Mouse (Mus musculus) heart, adult 8-10 months (tissue): ENCODE measurements around the gene Kif15. TPM values are rescaled to one million over a fixed set of nuclear protein-coding genes. Genes with fewer than 3 reads are reported as not detected.

Source experiments
- DNase-seq: peaks from one replicate; pipeline ENCODE4 v3.0.0; 2022; ENCODE audit warnings: low spot score
- total RNA-seq, 4 experiments: library from RNA; stranded (reverse); gene quantifications; 2 replicates each; pipeline ENCODE4 v1.2.4; 2022

The Kif15 gene
- under 1 TPM in 3 of 4 experiments, not detected in 1; 0.09 to 0.40 (median 0.24) TPM for total RNA-seq

DNA sequence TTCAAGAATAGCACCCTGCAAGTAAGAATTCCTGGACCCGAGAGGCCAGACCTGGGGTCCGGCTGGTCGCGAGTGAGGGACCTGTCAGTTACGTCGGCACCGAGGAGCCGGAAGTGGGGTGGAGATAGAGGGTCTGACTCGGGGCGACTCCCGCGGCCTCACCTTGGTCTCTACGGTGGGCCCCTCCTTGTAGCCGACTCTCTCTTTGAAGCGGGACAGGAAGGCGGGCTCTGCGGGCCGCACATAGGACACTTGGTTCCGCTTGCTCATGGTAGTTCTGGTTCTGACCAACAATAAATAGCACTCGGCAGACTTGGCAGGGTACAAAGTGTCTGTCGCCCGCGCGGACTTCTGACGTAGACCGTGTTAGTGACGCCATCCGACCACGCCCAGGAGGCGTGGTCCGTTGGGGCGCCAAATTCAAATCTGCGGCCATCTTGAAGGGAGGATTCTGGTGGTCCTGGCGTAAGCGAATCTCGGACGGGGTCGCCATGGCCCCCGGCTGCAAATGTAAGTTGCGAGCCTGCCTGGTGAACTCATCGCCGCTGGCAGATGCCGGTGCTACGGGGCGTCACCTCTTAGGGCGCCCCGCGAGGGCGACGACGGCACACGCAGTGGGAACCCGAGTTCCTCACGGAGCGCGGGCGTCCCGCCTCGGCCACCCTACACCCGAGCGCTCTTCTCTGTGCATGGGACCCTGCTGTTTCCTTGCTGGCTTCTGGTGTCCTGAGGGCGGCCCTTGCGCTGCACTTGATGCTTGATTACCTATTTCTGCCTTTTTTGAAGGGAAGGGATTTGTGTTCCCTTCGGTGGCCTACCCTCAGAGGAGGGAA is at the start of gene Kif15, which contains the start of gene 1110059G10Rik:
Gene Kif15, plus strand, starts transcription at position 404 of the 833 bp plus-strand sequence.
Gene 1110059G10Rik, minus strand, starts transcription at position 358 of the 833 bp plus-strand sequence.
- DNase-seq = peak; percentile 90

DNA sequence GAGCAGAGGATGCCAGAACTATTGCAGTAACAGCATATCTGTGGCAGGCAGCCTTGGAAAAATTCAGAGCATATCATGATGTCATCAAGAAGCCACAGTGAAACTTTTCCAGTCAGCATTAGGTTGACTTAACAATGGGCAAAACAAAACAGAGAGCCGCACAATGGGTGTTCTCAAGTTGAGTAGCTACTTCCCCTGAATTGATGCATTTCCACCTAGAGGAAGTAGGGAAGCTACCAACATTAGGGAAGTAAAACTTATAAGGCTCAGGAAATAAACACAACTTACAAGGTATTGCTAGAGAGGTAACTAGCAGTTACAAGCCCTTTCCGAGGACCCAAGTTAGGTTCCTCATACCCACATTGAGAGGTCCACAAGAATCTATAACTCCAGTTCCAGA is 49.8 kb upstream of the Kif15 start:
- no peak for DNase-seq

DNA sequence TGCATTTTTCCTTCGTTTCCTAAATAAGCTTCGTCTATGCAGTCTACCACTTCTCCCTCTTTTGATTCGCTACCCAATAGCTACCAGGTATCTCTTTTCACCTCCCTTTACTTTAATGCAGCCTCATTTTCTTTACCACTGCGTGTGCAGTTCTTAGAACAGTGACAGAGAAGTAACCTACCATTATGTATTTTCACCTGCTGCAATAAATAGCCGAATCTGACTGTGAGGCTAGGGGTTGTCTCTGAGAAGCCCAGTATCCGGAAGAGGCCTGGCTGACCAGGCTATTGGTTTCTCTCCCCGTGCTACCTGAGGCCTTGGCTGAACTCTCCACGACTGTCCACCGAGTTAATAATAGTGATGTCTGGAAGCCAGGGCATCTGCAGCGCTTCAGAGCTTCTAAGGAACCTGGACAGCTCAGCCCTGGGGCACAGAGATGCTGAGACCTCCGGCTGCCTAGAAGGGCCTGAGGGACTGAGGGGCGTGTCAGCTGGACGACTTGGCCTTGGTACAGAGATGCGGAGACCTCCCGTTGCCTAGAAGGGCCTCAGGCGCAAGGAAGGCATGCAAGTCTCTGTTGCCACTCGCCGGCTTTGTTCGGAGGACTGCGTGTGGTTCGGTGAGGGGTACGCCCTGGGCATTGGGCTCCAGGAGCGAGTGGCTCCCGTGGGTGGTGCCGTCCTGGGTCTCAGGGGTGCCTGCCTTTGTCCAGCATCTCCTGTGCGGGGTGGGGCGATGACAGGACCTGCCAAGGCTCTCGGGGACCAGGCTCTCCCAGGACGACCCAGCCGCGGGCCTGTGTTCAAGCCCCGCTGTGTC is 47.9 kb upstream of the Kif15 start:
- peak; percentile 7 for DNase-seq

DNA sequence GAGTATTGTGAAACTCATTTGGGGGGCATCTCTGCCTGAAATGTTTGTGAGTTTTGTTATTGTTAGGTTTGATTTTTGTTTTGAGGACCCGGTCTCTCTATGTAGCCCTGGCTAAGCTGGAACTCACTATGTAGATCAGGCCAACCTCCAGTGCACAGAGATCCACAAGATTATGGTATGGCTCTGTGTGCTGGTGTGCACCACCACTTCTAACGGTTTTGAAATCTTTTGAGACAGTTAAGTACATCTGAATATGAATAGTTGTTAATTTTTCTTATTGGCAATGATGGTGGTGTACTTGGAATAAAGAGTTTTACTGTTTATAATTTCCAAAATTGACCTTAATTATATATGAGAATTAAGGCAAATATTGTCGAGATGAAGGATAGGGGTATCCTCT is 28.4 kb upstream of the Kif15 start:
- no peak for DNase-seq

DNA sequence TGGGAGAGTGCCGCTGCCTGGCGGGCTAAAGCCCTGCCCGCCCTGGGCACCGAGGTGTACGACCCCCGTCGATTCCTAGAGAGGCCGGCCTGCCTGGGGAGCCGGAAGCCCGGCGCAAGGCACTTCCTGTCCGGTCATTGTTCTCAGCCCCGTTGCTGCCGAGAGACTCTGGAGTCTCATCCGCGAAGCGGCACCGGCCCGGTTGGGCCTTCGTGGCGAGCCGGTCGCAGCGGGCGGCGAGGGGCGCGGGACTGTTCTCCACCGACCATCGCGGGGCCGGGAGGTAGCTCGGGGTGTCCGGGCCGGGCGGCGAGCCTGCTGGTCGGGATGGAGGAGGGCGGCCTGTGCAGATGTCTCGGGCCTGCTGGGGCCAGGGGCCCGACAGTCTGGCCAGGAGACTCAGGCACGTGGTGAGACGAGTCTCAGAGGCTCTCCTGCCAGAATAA is 27.9 kb upstream of the Kif15 start, which contains the start of gene Zfp105:
Gene Zfp105, plus strand, starts transcription at position 137 of the 446 bp plus-strand sequence.
- DNase-seq = peak; percentile 52

DNA sequence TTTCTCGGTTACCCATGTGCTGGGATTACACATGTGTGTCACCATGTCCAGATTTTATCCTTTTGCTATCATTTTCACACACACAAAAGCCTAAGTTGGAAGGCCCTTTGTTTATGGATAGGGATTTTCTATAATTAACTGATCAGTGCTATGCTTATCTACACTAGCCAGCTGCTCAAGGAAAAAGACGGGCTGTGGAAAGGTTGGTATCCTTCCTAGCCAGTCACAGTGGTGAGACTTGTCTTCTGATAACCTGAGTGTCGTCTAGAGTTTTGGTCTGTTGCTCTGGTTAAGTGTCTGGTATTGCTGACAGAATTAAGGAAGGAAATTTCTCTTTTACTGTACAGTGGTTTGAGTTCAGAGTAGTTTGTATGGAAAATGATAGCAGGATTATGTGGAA is 21.9 kb upstream of the Kif15 start:
- DNase-seq = no peak

DNA sequence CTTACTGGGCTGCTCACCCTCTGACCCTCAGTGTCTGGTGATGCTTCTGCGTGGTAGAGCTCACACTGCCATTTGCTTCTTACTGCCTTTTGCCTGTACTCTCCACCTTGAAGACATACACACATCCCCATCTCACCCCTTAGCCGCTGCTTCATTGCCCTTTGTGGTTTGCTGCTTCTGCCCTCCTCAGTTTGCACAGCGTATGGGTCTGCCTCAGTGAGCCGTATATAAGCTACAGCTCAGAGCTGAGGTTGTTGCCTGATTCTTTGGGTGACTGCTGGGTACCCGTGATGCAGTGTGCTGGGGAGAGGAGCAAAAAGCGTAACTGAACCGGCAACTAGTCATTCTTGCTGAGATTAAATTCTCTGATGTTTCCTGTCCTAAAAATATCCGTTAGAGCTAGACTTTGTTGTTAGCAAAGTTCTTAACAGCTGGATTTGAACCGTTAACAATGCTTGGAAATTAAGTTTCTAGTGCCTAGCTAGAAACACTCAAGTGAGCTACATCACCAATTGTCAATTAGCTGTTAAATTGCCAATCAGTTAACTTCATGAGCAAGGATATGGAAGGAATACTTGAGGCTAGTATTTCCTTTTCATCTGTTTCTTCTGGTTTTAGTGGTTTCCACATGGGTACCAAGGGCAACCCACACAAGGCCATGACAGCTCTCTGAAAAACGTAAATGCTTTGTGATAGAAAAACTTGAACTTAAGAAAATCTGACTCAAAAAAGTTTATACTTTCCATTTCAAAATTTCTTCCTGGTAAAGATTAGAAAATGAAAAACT is 47.8 kb downstream of the Kif15 start:
- no peak for DNase-seq

DNA sequence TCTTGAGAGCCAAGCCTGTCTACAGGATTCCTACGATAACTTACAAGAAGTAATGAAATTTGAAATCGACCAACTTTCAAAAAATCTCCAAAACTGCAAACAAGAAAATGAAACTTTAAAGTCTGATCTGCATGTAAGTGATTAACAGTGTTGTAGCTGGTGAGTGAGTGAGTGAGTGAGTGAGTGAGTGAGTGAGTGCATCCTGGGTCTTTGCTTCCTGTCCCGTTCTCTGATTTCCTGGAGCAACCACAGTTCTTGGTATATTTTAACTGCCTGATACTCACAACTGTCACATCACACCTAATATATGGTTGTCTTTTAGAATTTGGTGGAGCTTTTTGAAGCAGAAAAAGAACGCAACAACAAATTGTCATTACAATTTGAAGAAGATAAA is 48.3 kb downstream of the Kif15 start:
- no peak for DNase-seq

DNA sequence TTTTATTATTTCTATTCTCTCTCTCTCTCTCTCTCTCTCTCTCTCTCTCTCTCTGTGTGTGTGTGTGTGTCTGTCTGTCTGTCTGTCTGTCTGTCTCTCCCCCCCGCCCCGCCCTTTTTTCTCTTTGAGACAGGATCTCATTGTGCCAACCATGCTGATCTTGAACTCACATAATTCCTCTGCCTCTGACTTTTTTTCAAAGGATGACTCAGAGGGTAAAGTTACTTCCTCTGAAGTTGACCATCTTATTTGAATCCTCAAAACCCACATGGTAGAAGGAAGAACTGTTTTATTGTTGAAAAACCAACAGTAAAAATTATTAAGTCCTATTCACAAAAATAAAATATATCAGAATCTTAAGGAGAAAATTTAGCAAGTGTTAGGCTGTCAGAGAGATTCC is 53.9 kb downstream of the Kif15 start:
- DNase-seq = no peak

DNA sequence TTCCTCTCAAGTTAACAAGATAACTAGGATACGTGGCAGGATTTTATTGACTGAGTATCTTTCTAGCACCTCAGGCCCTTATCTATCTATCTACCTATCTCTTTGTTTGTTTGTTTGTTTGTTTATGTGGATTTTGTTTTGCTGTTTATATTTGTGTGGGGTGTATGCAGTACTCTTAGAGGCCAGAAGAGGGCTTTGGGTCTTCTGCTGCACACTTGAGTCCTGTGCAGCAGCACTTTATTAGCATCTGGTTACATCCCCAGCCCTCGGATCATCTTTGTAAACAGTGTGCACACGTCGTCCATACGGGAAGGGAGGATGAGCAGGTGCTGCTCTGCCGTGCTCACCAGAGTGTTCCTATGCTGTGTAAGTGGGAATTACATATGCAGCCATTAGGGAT is 55.2 kb downstream of the Kif15 start:
- DNase-seq = no peak

DNA sequence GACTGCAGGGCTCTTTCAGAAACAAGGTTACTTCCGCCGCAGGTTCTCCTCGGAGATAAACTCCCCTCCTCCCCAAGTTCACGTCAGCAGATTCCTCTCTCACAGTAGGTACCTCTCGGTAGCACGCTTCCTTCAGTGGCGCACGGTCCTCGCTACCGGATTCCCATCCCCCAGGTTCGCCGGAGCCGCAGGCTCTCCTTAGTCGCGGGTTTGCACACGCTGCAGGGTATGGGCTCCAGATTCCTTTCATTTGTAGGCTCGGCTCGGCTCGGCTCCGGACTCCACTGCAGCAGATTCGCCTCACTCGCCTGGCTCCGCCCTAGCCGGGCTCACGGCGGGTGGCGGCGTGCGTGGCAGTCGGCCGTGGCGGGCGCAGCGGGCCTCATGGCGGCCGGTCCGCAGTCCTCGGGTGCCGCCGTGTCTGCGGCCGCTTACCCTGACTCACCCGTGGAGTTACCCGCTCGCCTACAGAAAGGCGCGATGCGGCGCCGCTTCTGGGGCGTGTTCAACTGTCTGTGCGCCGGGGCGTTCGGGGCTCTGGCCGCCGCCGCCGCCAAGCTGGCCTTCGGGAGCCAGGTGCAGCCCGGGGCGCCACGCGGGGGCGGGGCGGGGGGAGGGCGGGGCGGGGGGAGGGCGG is 70.3 kb downstream of the Kif15 start, which contains the start of gene Tmem42:
Gene Tmem42, plus strand, starts transcription at position 332 of the 637 bp plus-strand sequence.
- peak; percentile 63 for DNase-seq

DNA sequence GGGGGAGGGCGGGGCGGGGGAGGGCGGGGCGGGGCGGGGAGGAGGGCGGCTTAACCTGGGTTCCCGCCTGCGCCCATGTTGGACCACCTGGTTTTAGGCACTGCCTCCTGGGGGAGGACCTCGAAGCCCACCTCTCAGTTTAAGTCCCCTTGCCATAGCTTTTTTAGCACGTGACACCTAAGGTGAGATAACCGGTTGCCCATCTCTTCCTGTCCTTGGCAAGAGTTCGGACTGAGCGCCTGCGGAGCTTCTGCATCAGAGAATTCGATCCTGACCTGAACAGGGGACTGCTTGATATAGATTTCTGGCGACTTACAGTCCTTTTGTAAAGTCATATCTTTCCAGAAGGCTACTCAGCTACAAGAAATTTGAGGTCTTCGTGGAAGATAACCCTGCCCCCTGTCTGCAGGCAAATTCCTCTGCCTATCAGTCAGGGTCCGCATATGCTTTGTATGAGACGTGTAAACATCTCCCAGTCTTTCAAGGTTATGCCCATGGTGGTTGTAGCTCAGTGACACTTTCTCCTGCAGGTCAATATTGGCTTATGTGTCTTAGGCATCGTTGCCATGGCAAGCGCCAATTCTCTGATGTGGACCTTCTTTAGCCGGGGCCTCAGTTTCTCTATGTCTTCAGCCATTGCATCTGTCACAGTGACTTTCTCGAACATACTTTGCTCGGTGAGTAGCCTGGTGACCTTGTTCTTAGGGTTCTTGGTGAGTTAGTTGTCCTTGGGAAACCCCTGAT is 71.0 kb downstream of the Kif15 start:
- peak; percentile 24 for DNase-seq

DNA sequence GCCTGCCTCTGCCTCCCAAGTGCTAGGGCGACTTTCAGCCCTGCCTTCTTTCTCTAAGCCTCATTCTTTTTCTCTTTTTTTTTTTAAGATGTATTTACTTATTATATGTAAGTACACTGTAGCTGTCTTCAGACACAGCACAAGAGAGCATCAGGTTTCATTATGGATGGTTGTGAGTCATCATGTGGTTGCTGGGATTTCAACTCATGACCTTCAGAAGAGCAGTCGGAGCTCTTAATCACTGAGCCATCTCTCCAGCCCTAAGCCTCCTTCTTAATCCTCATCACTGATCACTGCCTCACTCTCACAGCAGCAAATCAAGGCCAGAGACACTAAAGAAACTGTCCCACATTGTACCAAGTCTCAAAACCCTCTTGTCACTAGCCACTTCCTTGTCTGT is 73.4 kb downstream of the Kif15 start:
- DNase-seq = no peak

DNA sequence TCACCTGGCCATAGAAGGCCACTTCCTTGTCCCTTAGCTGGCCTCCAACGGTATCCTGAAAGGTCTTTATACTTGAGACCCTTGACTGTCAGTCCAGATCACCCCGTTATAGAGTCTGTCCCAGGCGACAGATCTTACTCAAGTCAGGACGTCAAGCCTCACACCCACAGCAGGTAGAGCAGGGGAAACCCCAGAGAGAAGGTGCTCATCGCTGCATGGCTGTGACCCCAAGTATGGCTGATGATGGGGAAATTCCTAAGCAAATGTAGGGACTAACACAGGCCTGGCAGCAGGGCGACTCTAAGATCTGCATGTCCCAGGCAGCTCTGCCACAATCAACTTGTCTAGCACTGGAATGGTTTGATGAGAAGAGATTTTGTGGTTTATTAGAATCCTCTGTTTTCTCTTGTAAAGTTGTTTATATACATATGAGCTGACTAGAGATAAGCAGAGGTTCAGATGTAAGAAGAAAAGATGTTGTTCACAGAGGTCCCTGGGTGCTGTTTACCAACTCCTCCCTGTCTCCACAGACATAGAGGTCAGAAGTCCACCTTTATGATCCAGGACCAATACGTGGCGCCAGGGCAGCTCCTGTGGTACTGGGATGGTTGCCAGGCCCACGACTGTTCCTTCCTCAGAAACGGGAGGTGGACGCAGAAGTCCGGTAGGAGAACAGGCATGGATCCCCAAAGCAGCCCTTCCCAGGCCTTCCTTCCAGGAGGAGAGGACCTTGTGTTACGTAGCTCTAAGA is 80.8 kb downstream of the Kif15 start:
- no peak for DNase-seq

DNA sequence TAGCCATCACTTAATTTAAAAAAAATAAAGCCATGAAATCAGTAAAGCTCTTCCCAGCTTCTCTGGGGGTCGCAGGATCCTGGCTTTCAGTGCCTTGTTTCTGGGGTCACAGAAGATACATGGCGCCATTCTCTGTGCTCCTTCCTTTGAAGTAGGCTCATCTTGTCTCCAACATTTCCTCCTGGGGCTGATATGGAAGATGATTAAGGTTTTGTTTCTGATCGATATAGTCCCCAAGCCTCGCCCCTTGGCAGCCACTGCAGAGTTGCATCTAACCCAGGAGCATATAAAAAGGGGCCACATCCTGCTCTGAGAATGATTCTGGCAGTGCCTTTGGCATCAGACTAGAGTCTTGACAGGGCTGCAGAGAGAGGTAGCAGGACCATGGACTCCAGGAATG is 83.6 kb downstream of the Kif15 start, which contains the start of gene Tgm4:
Gene Tgm4, plus strand, starts transcription at position 301 of the 400 bp plus-strand sequence.
- DNase-seq = no peak

DNA sequence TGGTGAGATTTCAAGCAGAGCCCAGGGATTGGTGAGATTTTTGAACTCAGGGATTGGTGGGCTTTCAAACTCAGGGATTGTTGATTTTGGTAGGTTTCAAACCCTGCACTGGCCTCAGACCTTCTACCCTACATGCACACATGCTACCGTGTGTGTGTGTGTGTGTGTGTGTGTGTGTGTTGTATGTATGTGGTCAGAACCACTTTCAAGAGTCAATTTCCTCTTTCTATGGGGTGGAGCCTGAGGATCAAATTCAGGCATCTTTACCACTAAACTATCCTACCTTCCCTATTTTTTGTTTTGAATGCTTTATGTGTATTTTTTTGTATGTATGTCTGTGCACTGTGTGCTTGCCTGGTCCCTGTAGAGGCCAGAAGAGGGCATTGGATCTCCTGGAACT is 96.8 kb downstream of the Kif15 start:
- no peak for DNase-seq

DNA sequence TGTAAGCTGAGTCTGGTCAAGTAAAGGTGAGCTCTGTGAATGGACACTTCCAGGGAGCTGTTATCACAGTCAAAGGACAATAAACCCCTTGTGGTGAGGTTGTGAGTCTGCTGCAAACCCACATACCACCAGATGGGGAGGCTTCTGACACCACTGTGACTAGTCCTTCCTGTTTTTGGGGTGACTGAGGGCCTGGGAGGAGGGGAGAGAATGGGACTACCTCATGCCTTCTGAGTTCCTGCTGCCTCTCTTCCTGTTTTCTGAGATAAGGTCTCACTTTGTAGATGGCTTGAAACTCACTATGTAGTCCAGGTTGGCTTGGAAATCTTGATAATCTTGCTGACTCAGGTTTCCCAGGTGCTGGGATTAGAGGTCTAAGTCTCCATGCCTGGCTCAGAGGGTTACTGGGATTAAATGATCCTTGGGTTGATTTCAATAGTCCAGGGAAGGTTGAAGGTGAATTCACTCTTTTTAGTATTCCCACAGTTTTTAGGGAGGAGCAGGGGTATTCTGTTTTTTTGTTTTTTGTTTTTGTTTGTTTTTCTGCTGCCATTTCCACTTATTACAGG is 108.0 kb downstream of the Kif15 start:
- DNase-seq = no peak

DNA sequence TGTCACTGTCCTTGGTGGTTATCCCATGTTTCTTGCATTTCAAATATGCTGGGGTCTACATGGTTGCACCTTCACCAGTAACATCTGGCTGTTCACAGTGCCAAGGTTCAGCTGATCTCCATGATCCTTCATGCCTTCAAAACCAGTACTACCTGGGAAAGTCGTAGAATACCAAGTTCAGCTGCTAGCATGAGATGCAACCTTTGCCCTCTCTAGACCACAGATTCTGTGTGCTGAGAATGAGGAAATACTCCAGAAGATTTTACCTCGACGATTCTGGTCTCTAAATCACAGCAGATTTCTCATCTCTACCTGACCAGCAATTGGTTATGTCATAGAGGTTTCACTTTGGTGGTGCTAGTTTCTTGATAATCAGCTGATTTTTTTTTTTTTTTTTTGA is 109.3 kb downstream of the Kif15 start:
- DNase-seq = no peak
